Mouse (Mus musculus): ENCODE measurements around the gene Pi4ka.

Pi4ka gene

DNA sequence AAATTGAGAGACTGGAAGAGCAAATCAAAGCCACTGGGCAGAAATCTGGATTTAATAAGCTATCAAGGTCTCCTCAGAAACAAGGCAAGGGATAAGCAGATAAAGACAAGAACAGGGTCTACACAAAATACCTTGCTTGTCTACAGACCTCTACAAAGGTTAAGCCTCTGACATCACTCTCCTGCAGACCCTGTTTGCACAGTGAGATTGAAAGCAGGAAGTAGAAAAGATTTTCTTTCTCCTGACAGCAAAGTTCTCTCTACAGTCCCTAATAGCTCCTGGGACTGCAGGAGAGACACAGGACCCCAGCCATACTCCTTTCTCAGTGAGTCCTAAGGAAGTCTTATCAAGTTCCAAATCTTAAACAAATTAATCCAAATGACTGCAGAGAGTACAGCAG is 71.5 kb downstream of the Pi4ka start:
- no peak for DNase-seq (ENCODE audit: low spot score)

DNA sequence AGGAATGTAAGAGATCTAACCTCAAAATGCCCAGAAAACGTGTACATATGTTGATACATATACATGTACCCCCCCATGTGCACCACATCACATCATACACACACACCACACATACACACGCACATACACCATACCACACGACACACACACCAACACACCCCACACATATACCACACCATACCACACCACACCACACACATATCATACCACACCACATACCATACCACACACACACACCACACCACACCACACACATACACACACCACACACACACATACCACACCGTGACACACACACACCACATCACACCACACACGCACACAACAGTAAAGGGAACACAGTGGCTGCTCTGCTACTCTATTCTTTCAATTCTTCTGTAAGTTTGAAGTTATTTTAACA is 74.3 kb downstream of the Pi4ka start:
- DNase-seq (ENCODE audit: low spot score) = no peak

DNA sequence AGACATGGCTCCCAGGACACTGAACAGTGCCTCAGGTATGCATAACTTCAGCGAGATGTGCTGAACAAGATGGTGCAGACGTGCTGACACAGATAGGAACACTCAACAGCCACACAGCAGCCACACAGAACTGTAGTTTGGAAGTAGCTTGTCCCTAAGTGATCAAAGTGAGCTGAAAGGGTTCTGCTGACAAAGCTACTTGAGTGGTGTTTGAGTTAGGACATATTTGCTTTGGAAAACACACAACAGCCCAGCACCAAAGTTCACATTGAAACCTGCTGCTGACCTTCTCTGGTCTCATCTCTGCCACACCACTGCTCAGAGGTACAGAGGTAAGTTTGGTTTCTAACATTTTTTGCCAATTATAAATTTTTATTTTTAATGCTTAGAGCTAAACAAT is 75.0 kb downstream of the Pi4ka start, which contains the start of gene Serpind1:
TSS of gene Serpind1 (plus strand) at position 256 of the 400 bp plus-strand sequence.
- DNase-seq (ENCODE audit: low spot score) = no peak

DNA sequence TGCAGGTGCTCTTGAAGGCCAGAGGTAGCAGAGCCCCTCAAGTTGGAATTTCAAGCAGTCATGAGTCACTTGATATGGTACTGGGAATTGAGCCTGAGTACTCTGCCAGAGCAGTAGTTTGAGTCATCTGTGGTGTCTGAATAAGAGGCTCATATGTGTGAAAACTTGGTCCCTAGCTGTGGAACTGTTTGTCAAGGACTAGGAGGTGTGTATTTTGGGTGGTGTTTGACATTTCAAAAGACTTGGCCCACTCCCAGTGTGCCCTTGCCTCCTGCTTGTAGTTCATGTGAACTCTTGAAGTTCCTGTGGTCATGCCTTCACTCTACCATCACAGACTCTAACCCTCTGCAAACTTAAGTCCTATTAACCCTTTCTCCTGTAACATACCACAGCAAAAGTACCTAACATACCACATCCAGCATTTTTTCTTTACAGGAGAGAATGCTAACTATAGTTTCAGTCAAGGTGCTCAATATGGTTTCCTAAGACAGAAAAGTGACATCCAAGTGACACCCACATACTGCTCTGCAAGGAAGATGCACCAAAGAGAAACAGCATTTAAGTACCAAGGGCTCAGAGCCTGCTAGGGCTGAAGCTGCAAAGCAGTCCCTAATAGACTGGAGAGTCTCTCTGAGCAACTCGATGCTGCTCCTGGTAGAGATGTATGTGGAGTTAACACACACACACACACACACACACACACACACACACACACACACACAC is 76.1 kb downstream of the Pi4ka start:
- DNase-seq (ENCODE audit: low spot score) = no peak

DNA sequence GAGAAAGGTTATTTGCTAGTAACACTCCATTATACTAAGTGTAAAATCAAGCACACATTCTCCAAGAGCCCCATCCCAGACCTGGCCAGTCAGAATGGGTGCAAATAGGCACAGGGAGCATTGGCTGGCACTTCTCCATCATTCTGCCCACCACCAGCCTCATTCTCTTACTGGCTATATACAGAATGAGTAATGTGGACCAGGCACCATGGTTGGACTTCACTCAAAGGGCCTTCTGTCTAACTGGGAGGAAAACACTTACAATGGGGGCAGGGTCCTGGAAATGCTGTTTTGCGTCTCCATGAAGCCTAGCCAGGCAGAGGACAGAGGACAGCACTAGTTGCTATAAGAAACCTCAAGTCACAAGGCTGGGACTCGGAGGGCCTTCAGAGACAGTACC is 80.0 kb downstream of the Pi4ka start:
- no peak for DNase-seq (ENCODE audit: low spot score)

DNA sequence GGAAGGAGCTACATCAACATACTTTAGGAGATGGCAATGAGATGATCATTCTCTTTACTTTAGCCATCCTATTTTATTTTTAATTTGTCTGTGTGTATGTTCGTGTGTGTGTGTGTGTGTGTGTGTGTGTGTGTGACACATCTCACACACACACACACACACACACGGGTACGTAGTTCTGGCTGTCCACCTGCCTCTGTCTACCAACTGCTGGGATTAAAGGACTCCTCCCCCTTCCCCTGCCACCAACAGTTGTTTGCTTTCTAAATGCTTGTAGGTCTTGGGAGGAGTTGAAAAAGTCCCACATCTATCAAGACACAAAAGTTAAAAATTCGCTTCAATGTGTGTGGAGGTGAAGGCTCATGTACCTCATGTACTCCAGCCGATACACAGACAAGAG is 81.4 kb downstream of the Pi4ka start:
- DNase-seq (ENCODE audit: low spot score) = no peak

DNA sequence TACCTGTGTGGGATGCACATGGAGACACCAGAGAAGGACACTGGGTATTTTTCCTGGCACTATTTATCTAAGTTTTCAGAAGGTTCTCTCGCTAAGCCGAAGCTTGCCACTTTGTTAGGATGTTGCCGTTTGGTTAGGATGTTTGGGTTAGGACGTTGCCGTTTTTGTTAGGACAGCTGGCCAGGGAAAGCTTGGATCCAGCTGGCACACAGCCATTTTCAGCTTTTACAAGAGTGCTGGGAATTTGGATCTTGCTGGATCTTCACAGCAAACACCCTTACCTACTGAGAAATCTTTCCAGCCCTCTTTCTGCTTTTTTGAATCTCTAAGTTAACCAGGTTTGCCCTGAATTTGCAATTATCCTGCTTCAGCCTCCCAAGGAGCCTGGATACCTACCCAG is 84.6 kb downstream of the Pi4ka start:
- DNase-seq (ENCODE audit: low spot score) = no peak

DNA sequence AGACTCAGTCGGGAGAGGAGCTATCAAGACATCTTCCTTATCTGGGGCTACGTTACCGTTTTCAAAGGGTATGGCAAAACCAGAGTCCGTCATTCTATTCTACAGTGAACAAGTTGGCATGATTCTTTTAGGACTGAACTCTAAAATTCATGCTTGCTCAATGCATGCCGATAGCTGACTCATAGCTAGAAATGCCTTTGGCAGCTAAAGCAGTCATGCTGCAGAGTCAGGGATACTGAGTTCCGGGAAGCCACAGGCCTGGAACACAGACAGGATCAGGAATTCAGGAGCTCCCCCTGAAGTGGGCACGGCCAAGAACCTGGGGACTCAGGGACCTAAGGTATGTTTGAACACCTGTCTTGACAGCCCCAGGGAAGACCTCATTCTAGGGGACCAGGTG is 89.6 kb downstream of the Pi4ka start:
- no peak for DNase-seq (ENCODE audit: low spot score)

DNA sequence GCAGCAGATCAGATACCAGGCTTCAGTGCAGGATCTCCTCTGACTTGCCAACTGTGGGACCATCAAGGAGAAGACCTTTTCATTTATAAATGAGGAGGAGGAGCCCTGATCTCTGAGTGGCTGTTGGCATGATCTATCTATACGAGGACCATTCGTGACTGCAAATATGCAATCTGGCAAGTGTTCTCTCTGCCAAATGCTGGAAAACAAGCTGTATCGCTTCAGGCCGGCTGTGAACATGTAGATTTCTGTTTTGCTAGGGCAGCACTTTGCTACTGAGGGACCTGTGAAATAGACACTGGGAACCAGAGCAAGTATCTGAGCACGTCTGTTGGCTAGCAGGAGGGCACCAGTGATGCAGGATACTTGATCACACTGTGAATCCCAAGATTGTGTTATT is 93.6 kb downstream of the Pi4ka start:
- no peak for DNase-seq (ENCODE audit: low spot score)

DNA sequence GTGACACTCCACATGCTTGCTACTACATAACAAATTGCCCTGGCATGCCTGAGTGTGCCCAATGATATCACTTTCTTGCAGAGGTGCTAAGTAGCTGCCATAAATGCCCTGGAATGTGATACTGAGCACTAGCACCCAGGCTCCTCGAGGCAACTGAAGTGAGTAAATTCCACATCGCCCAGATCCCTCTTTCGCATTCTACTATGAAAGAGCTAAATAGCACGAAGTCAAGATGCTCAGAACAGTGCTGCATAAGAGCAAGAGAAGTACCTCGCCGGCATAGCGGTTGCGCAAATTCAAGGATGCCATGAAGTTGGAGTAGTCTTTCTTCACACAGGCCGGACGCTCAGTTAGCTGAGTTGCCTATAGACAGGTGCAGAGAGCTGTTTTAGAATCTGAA is 97.1 kb downstream of the Pi4ka start:
- DNase-seq (ENCODE audit: low spot score) = no peak

DNA sequence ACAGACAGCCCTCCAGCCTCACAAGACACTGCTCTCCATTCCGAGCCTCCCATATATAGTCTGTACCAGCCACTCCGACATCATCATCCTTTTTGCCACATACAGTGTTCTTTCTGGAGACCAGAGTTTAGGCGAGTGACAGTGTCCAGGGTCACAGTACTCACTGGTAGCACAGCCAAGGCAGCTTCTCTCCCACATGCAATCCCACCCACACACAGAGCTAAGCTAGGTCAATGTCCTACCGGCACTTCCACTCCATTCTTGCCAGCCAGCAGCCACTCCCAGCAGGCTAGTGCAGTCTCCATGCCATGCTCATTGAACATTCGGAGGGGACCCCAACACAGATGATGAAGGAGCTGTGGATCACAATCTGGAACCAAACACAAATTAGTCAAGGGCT is 98.7 kb downstream of the Pi4ka start:
- DNase-seq (ENCODE audit: low spot score) = no peak

DNA sequence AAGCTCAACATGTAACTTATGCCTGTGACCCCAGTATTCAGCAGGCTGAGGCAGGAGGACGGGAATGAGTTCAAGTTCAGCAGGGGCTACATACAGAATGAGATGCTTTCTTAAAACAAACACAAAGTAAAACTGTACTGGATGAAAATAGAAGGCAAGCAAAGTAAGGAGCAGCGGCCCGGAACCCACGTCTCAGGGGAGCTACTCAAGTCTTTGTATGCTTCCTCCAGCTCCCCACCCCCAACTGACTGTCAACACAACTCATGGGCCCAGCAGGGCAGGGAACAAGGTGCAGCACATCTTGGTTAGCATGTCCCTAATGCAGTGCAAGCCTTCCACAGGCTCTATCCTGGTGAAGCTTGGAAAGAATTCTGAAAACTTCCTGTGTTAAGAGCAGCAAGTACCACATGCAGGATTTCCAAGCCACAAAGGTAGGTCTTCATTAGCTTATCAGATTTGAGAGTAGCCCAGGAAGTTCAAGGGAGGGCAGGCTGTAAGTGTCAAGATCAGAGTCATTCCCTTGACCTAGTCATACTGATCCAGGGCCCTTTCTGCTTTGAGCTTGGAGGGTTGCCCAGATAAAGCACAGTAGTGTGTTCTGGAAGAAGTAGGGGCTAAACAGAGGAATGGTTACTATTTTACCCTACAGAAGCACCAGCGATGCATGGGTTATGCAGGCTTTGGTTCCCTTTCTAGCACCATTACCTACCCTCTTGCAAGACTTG is 102.4 kb downstream of the Pi4ka start:
- DNase-seq (ENCODE audit: low spot score) = no peak

DNA sequence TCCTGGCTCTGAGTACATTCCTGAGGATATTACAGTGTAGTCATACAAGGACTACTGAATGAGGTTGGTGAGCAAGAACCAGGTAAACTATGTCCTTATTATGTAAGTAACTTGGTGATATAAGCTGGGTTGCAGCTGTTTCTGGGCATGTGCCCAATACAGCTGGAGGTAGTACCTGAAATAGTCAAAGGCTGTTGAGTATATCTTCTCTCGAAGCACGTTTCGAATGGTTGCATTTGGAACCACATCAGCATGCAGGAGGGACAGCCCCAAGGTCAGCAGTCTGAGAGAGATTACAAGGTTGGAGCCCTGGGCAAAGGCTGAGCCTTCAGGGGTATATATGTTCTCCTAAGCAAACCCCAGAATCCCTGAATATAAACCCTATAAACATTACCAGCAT is 105.3 kb downstream of the Pi4ka start:
- no peak for DNase-seq (ENCODE audit: low spot score)

DNA sequence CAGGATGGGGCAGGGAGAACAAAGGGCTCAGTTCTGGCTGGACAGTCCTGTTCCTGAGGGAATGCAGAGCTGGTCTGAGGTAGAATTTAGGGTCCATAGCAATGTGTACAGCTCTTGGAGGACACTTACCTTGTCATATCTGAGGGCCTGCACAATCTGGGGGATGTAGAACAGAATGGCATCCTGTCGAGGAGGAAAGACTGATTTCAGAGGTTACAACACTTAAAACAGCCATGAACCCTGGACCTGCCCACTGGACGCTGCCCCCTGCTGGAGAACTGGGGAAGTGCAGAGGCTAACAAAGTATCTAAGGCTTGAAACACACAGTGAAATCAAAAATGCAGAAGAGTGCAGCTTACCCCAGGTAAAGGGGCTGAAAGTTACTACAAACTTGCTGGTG is 113.4 kb downstream of the Pi4ka start:
- DNase-seq (ENCODE audit: low spot score) = peak; percentile 77

DNA sequence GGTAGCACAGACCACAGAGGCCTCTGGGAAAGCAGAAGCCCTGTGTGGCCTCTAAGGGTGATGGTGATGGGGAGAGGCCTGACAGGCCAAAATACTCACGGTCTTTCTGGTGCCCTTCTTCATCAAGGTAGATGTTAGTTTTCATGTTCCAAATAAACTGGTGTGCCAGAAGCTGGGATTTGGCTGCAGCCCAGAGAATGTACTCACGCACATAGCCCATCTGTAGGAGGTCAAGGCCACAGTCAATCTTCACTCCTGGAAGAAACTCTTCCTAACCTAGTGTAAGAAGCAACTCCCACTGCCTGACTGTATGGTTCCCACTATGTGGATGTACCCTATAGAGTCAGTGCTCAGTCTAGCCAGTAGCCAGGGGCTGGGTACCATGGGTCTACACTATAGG is 115.1 kb downstream of the Pi4ka start:
- DNase-seq (ENCODE audit: low spot score) = no peak

DNA sequence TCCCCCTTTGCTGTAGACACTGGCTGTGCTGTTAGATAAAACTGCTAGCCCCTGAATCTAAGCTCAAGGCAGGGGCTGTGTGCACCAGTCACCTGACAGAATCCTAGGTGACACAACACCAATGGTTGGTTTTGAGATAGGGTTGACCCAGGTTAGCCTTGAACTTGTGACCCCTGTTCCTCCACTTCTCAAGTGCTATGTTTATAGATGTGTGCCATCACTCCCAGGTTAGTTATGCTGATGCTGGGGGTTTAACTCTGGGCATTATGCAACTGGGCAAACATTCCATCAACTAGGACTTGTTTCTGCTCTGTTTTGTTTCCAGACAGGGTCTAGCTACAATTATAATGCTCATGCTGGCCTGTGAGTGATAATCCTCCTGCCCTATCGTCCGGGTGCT is 119.0 kb downstream of the Pi4ka start:
- no peak for DNase-seq (ENCODE audit: low spot score)

DNA sequence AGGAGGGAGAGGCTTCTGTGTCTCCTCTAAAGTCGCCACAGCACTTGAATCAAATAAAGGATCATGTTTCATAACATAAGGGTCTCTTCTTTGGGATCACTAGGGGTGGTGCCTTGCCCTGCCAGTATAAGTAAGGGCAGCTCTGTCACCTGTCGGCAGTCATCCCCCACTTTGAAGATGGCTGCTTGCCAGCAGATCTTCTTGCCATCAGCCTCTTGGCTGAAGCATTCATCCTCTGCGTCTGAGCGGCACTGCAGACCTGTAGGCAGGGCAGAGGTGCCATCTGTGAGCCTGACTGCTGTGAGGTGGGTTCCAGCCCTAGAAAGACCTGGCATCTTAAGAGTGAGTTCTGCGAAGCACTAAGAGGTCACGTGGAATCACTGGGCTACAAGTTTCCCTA is 123.0 kb downstream of the Pi4ka start:
- DNase-seq (ENCODE audit: low spot score) = no peak

DNA sequence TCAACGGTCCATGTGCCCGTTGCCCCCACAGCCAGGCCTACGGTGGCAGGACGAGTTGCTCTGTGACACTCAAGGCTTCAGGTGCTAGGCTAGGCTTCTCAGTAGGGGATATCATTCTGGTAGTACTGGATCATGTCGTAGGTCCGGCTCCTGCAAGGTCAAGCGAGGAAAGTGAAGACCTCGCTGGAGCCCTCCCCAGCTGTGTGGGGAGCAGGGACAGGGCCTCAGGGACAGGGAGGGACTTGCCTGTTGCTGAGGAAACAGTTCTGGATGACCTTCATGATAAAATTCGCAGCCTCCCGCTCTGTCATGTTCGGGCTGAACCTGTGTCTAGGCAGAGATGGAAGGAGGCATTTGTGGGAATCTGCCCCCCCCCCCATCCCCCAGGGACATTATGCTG is 125.6 kb downstream of the Pi4ka start:
- no peak for DNase-seq (ENCODE audit: low spot score)

DNA sequence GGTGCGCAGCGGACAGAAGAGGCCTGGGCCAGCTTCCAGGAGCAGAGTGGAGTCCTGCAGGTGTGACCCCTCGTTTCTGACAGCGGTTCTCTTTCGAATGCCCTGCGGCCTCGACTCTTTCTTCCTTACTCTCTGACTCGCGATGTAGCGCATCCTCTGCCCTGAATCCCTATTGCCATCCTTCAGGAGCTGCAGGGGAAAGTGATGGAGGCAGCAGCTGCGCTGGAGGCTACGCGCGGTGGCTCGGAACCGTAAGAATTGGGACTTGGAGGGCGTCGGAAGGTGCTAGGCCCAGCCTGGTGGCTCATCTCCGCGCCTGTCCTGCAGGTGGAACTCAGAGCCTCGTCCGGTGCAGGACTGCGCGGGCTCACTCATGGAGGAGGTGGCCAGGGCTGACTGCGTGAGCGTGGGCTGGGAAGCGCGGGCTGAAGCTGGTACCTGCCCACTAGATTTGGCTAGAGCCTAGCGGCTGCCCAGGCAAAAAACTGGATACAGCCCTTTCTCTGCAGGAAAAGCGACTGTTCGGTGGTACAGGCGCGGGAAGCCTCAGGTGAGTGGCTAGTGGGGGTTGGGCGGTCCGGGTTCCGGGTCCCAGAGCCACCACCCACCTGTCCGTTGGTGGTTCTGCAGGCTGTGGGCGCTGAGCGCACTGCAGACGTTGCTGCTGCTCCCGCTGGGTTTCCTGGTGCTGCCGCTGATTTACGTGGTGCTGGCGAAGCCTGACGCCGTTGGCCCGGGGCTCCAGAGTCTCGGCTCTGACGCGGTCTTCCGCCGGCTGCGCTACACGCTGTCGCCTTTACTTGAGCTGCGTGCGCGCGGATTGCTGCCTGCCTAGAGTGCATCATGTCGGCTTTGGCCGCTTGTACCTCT is 128.5 kb downstream of the Pi4ka start:
- no peak for DNase-seq (ENCODE audit: low spot score)

DNA sequence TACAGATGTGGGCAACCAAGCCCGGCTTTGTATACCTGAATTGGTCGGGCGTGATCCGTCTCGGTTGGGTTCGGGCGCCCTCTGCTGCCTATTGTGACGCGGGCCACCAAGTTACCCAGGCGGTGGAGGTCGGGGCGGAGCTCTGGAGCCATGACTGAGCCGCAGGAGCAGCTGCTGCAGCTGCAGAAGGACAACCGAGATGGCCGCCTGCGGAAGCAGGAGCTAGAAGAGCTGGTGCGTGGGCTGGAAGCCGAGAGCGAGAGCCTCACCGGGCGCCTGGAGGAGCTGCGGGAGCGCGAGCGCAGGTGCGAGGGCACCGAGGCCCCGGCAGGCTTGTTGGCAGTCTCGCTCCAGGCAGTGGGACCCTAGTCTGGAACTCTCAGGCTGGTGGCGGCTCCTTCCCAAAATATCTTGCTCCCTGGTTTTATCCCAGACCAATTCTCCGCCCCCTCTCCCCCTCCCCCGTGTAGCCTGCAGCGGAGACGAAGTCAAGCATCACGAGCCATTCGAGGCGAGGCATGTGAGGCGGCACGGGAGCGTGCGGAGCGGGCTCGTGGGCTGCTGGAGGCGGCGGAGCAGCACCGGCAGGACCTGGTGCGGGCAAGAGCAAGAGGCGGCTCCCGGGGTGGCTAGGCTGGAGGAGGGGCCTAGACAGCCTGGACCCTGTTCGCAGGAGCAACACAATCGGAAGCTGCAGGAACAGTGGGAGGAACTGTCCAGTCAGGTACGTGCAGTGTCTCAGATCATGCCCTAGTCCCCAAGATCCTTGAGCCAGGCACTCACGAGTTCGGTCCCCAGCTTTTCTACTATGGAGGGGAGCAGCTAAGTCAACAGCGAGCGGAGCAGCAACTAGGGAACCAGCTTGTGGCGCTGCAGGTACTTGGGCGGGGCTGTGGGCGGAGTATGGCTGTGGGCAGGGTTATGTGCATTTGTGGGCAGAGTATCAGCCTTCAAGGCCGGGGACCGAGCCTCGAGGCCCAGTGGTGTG is 129.7 kb downstream of the Pi4ka start:
- DNase-seq (ENCODE audit: low spot score) = peak; percentile 90

DNA sequence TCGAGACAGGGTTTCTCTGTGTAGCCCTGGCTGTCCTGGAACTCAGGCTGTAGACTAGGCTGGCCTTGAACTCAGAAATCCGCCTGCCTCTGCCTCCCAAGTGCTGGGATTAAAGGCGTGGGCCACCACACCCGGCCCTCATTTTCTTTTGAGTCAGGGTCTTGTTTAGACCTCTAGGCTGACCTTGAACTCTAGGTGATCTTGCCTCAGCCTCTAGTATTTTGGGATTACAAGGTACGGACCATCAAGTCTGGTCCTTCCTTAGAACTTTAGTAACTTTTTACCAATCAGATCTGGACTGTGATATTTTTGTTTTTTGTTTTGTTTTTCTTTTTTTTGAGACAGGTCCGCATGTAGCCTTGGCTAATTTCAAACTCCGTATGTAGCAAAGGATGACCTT is 130.4 kb downstream of the Pi4ka start, which contains the start of gene Tmem191c:
TSS of gene Tmem191c (plus strand) at position 357 of the 400 bp plus-strand sequence.
- DNase-seq (ENCODE audit: low spot score) = no peak

DNA sequence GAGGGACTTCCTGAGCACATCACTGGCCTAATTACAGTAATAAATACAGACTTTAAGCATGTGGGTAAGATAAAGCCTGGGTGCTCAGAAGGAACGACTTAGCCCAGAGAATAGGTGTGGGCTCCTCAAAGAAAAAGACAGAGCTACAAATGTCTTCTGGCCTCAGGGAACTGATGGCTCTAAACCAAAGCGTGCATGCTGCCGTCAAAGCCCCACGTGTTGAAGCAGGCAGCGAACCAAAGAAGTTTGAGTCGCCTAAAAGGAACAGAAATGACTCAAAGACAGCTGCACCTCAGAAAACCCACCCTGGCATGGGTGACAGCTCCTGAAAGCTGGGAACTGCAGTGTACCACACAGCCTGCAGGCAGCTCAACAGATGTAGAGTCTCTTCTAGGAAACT is 134.3 kb downstream of the Pi4ka start:
- DNase-seq (ENCODE audit: low spot score) = no peak
